Mouse (Mus musculus): Measurements from ENCODE around the gene 6430571L13Rik. TPM values are rescaled to one million over a fixed set of nuclear protein-coding genes. Genes with fewer than 3 reads are reported as not detected.

Gene 6430571L13Rik
- not detected for polyA plus RNA-seq (2014; fragmentation: Illumina TruSeq; extraction: RNeasy Lipid Tissue Mini Kit (QIAGEN cat#74804))

DNA sequence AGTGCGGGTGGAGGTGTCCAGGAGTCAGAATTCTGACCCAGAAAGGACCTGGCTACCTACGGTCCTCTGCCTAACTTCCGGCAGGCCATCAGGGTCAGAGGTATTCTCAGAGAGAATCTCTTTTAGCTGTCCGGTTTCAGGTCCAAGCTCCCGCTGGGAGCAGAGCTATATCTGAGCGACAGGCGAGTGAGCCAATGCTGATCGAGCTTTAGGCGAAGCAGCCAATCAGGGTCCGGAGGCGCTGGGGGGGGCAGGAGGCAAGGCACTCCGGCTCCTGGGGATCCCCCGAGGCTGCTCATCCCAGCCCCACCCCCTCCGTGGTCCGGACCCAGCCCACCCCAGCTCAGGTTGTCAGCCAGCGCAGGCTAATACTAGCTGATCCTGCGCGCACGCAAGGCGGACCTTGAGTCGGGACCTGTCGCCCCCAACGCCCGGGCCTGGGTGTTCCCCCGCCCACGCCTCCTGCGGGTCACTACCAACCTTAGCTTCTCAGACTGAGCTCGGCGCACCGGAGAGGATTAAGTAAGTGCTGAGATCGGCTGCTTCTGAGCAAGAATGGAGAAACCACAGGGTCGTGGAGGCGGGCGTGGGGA is at the start of gene 6430571L13Rik:
Gene 6430571L13Rik, plus strand, starts transcription at position 336 of the 593 bp plus-strand sequence.

DNA sequence AAGGTAGTCTGAATTCAATTTTAAA is 44.6 kb upstream of the 6430571L13Rik start, which contains the start of gene Cish:
Gene Cish, plus strand, starts transcription at position 11 of the 25 bp plus-strand sequence.

DNA sequence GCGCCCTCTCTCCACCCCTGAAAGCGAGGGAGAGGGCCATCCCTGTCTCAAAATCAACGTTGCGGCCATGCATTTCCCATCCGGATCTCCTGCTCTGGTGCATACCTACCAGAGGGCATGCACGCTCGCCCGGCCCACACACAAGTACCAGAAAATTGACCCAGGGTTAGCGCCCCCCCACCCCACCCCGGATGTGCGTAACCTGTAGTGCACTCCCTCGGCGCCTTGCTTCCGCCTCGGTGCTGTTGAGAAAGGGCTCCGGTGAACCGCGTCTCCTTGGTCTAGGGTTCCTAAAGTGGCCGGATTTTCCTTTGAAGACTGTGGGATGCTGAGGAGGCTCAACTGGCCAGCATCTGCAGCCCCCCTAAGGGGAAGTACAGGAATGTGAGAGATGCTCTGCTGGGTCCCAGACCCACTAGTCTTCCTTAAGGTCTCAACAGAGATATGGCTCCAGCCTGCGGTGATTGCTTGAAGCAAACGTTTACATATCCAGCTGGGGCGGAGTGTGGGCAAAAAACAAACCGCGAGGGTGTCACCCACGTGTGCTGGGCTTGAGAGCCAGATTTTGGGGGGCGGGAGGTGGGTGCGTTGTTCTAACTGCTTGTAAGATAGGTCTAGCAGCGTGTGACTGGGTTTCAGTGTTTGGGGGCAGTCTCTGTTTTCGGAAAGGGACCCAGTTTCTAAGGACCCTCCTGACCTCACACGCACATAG is 2.1 kb upstream of the 6430571L13Rik start, which contains the start of gene Hemk1:
Gene Hemk1, minus strand, starts transcription at position 179 of the 712 bp plus-strand sequence.

DNA sequence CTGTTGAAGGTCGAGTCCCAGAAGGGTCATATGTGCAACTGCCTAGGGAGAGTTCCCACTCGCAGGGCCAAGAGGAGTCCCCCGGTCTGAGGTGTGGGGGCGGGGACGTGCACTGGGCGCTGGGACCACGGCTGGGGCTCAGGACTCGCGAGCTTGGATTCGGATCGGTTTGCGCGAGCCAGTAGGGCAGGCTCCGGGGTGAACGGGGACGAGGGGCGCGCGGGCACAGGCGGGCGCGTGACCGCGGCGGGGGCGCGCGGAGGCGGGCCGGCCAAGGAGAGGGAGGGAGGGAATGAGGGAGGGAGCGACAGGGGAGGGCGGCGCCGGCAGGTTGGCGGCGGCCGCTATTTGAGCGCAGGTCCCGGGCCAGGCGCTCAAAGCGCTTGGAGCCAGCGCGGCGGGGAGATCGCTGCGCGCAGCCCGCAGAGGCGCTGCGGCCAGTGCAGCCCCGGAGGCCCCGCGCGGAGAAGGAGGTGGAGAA is 59.1 kb downstream of the 6430571L13Rik start, which contains the start of gene Cacna2d2:
Gene Cacna2d2, plus strand, starts transcription at position 122 of the 481 bp plus-strand sequence.

Other genes starting within 250 kb of the 6430571L13Rik start
- gene Dock3, start 108.7 kb upstream of the 6430571L13Rik start, polyA plus RNA-seq (2014; fragmentation: Illumina TruSeq; extraction: RNeasy Lipid Tissue Mini Kit (QIAGEN cat#74804)) = 1.3 TPM
- 1.5 TPM for gene Mapkapk3, start 50.7 kb upstream of the 6430571L13Rik start, polyA plus RNA-seq (2014; fragmentation: Illumina TruSeq; extraction: RNeasy Lipid Tissue Mini Kit (QIAGEN cat#74804))
- gene Cish, start 44.6 kb upstream of the 6430571L13Rik start, polyA plus RNA-seq (2014; fragmentation: Illumina TruSeq; extraction: RNeasy Lipid Tissue Mini Kit (QIAGEN cat#74804)) = 0.54 TPM
- 1.2 TPM for gene Hemk1, start 2.3 kb upstream of the 6430571L13Rik start, polyA plus RNA-seq (2014; fragmentation: Illumina TruSeq; extraction: RNeasy Lipid Tissue Mini Kit (QIAGEN cat#74804))
- gene Cacna2d2, start 59.0 kb downstream of the 6430571L13Rik start, polyA plus RNA-seq (2014; fragmentation: Illumina TruSeq; extraction: RNeasy Lipid Tissue Mini Kit (QIAGEN cat#74804)) = 0.26 TPM
- not detected for gene Tmem115, start 193.3 kb downstream of the 6430571L13Rik start, polyA plus RNA-seq (2014; fragmentation: Illumina TruSeq; extraction: RNeasy Lipid Tissue Mini Kit (QIAGEN cat#74804))
- gene Cyb561d2, start 201.6 kb downstream of the 6430571L13Rik start, polyA plus RNA-seq (2014; fragmentation: Illumina TruSeq; extraction: RNeasy Lipid Tissue Mini Kit (QIAGEN cat#74804)) = 4.6 TPM
- 0.31 TPM for gene Nprl2, start 201.6 kb downstream of the 6430571L13Rik start, polyA plus RNA-seq (2014; fragmentation: Illumina TruSeq; extraction: RNeasy Lipid Tissue Mini Kit (QIAGEN cat#74804))
- gene Zmynd10, start 206.7 kb downstream of the 6430571L13Rik start, polyA plus RNA-seq (2014; fragmentation: Illumina TruSeq; extraction: RNeasy Lipid Tissue Mini Kit (QIAGEN cat#74804)) = not detected
- gene Rassf1, start 211.0 kb downstream of the 6430571L13Rik start, polyA plus RNA-seq (2014; fragmentation: Illumina TruSeq; extraction: RNeasy Lipid Tissue Mini Kit (QIAGEN cat#74804)) = 7.7 TPM
- 20.4 TPM for gene Tusc2, start 222.7 kb downstream of the 6430571L13Rik start, polyA plus RNA-seq (2014; fragmentation: Illumina TruSeq; extraction: RNeasy Lipid Tissue Mini Kit (QIAGEN cat#74804))
- gene Hyal2, start 227.3 kb downstream of the 6430571L13Rik start, polyA plus RNA-seq (2014; fragmentation: Illumina TruSeq; extraction: RNeasy Lipid Tissue Mini Kit (QIAGEN cat#74804)) = 0.66 TPM
- gene Hyal1, start 236.3 kb downstream of the 6430571L13Rik start, polyA plus RNA-seq (2014; fragmentation: Illumina TruSeq; extraction: RNeasy Lipid Tissue Mini Kit (QIAGEN cat#74804)) = 2.8 TPM
- gene Naa80, start 238.3 kb downstream of the 6430571L13Rik start, polyA plus RNA-seq (2014; fragmentation: Illumina TruSeq; extraction: RNeasy Lipid Tissue Mini Kit (QIAGEN cat#74804)) = 5.5 TPM
- gene Hyal3, start 240.2 kb downstream of the 6430571L13Rik start, polyA plus RNA-seq (2014; fragmentation: Illumina TruSeq; extraction: RNeasy Lipid Tissue Mini Kit (QIAGEN cat#74804)) = 0.34 TPM
- 18.3 TPM for gene Ifrd2, start 247.0 kb downstream of the 6430571L13Rik start, polyA plus RNA-seq (2014; fragmentation: Illumina TruSeq; extraction: RNeasy Lipid Tissue Mini Kit (QIAGEN cat#74804))

All from ovary, adult 10 weeks (tissue).